Mouse (Mus musculus) adipose tissue, adult 10 weeks (tissue): ENCODE measurements around the gene Olfr1085. TPM values are rescaled to one million over a fixed set of nuclear protein-coding genes. Genes with fewer than 3 reads are reported as not detected.

ENCODE experiments used
- polyA plus RNA-seq: library from polyadenylated mRNA; stranded (reverse); fragments of 350-450 nt; fragmentation: Illumina TruSeq; extraction: RNeasy Lipid Tissue Mini Kit (QIAGEN cat#74804); gene quantifications from one replicate; pipeline ENCODE4 v1.2.3, GENCODE M21; 2014; ENCODE audit warnings: low read depth, low replicate concordance

Gene Olfr1085
- not detected for polyA plus RNA-seq

GRCm38 (mm10) chr2:86661919-86662318, at the start of gene Olfr1085:
Gene Olfr1085, minus strand, starts transcription at chr2:86662019.

GRCm38 (mm10) chr2:86698295-86698694, 36.5 kb upstream of the Olfr1085 start, which contains the start of gene Olfr1087:
Gene Olfr1087, minus strand, starts transcription at chr2:86698395.

GRCm38 (mm10) chr2:86679992-86680391, 18.2 kb upstream of the Olfr1085 start, which contains the start of gene Olfr1086:
Gene Olfr1086, minus strand, starts transcription at chr2:86680092.

GRCm38 (mm10) chr2:86639625-86640024, 22.2 kb downstream of the Olfr1085 start, which contains the start of gene Olfr1084:
Gene Olfr1084, minus strand, starts transcription at chr2:86639725.

Other genes with a start within 250 kb of the Olfr1085 start
- not detected for gene Olfr1061, start 248.0 kb downstream of the Olfr1085 start, polyA plus RNA-seq
- not detected for gene Olfr1062, start 235.3 kb downstream of the Olfr1085 start, polyA plus RNA-seq
- gene Olfr1065, start 211.4 kb downstream of the Olfr1085 start, polyA plus RNA-seq = not detected
- gene Olfr1066, start 205.8 kb downstream of the Olfr1085 start, polyA plus RNA-seq = not detected
- not detected for gene Olfr228, start 174.6 kb downstream of the Olfr1085 start, polyA plus RNA-seq
- gene Olfr1076, start 153.6 kb downstream of the Olfr1085 start, polyA plus RNA-seq = not detected
- not detected for gene Olfr1079, start 119.5 kb downstream of the Olfr1085 start, polyA plus RNA-seq
- gene Olfr1080, start 103.8 kb downstream of the Olfr1085 start, polyA plus RNA-seq = not detected
- not detected for gene Olfr1082, start 63.1 kb downstream of the Olfr1085 start, polyA plus RNA-seq
- not detected for gene Olfr1084, start 22.3 kb downstream of the Olfr1085 start, polyA plus RNA-seq
- not detected for gene Olfr1086, start 18.1 kb upstream of the Olfr1085 start, polyA plus RNA-seq
- not detected for gene Olfr1087, start 36.4 kb upstream of the Olfr1085 start, polyA plus RNA-seq
- not detected for gene Olfr1089, start 71.7 kb upstream of the Olfr1085 start, polyA plus RNA-seq
- gene Olfr1090, start 97.0 kb upstream of the Olfr1085 start, polyA plus RNA-seq = not detected
- gene Olfr1093, start 120.5 kb upstream of the Olfr1085 start, polyA plus RNA-seq = not detected
- not detected for gene Olfr141, start 148.0 kb upstream of the Olfr1085 start, polyA plus RNA-seq
- gene Olfr1094, start 162.6 kb upstream of the Olfr1085 start, polyA plus RNA-seq = not detected
- gene Olfr1095, start 189.7 kb upstream of the Olfr1085 start, polyA plus RNA-seq = not detected
- gene Gm13723, start 212.8 kb upstream of the Olfr1085 start, polyA plus RNA-seq = not detected
- gene Olfr1097, start 230.2 kb upstream of the Olfr1085 start, polyA plus RNA-seq = not detected